Mouse (Mus musculus) layer of hippocampus, adult 11-12 months (tissue): ENCODE data around the gene Creld1.

ENCODE experiments used
- DNase-seq: peaks from one replicate; pipeline ENCODE4 v3.0.0; 2022; ENCODE audit warnings: low spot score

The Creld1 gene

DNA sequence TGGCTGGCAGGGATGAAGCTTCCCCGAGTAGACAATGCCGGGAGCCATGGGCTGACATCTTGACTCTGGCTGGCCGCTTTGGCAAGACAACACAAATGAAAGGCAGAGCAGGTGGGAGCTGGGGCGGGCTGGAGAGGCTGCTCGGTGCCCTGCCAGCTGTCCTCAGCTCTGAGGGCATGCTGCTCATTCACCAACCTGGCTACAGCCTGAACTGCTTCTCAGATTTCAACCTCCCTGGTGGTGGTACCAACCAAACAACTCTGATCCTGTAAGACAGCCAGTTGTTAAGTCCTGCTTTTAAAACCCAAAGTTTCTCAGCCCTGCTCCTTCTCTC, 25.8 kb downstream of the Creld1 start:
- DNase-seq, result no peak

DNA sequence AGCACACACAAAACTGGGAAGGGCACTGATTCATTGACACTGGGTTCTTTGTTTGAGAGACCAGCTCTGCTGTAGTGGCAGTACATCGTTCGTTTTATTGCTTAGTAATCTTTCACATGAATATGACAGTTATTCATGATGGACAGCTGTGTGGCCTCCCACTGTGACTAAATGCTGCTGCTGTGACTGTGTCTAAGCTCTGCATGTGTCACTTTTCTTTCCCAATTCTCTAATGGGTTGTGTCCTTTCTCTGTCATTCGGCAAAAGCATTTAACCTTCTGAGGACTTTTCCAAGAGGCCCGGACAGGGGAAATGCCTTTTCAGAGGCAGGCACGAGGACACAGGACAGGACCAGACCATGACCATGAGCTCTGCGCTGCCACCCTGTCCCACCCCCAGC, 30.8 kb downstream of the Creld1 start:
- DNase-seq, result no peak

DNA sequence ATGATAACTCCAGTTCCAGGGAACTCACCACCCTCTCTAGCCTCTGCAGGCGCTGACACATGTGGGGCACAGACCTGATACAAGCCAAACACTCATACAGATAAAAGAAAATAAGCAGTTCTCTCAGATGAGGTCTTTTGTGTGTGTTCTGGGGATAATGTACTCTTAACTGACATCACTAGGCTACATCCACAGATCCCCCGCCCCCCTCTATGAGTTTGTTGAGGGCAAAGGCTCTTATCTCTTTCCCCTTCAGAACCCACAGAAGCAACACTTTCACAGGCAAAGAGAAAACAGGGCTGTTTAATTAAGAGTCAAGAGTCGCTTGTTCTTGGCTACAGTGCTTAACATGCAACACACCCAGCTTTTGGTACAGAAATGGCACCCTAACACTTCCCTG, 31.5 kb downstream of the Creld1 start:
- no peak for DNase-seq

DNA sequence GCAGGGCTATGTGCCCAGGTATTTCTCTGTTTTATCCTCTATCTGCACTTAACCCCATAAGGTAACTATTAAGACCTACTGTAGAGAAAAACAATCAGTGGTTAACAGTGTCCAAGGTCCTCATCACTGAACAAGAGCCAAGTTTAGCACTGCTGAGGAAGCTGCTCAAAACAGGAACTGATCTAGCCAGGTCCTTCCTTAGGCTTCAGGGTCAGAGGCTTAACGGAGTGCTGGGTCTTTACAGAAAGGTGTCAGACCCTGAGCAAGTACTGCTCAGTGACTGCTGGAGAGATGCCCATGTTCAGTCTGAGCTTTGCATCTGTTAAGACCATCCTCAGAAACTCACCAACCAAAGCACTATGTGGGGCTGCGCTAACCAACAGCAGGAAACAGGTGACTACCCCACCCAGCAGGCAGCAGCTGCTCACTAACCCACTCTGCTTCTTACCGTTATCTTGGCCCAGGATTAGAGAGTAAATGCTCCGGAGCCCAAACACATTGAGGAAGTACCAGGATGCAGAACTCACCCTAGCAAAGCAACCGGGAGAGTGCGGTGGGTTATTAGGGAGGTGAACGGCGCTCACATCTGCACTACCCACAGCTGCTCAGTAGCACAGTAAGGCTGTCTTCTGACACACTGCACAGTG, 34.5 kb downstream of the Creld1 start:
- no peak for DNase-seq

DNA sequence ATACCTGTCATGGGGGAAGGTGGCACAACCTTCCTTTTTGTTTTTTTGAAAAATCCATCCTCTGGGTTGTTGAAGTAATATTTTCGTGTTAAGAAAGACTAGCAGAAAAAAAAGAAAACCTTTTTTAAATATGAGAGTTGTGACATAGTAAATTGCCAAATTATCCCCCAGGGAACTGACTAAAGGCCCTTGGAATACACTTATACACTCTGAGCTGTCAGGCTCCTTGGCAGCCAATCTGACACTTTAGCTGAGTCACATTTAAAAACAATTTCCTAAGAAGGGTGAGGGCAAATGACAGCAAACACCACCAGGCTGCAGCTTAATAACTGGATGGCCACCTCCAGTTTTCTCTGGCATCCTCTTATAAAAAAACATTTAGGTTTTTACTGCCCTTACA, 39.2 kb downstream of the Creld1 start:
- DNase-seq, result no peak

DNA sequence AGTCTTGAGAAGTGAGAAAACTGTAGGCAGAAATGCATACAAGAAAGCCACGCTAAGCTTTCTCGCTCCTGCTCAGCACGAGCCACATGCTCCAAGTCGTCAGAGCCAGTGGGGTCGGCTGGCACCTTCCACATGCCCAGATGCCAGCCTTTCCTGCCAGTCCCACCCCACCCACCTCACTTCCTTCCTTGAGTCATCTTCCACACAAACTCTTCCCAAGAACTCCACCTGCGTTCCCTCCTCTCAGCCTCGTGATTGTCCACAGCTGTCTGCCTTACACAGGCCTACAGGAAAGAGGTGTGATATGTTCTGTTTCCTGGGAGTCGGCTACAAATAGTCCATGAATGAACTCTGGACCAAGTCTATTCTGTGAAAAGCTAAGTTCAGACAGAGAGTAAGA, 40.3 kb downstream of the Creld1 start:
- DNase-seq, result no peak

DNA sequence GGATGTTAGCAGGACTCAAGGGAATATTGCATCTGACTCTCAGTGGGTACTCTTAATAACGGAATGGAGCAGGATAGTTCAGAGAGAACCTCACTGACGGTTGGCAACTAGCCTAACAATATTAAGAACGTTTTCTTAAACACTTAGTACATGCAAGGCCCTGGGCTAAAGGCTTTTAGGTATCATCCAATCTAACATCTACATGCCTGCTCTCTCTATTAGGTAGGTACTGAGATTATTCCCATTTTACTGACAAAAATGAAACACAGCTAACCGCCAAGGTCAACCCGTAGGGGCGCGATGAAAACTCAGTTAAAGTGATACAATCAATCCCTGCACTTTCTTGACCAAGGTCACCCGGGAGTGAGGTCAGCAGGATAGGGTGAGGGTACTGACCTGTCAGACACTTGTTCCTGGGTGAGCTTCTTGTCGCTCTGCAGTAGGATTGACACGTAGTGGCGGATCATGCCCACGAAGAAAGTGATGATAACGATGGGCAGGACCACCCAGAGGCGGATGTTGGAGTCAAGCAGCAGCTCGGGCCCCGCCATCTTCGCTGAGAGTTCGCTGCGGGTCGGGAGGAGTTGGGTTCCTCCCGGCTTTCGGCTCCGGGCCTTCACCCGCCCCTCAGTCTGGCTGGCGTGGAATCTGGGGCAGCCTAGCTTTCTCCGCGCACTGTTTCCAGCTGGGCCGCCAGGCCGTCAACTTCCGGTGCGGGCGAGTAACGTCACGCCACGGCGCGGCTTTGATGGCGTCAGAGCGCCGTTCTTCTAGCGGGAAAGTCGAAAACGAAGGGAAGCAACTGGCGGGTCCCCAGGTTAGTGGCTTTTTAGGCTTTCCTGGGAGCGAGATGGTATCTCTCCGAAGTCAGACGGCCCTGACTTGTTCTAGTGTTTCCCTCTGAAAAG, 48.1 kb downstream of the Creld1 start, which contains the start of the genes Emc3 and Fancd2:
Emc3 (minus strand) TSS at position 721 of the 908 bp plus-strand sequence.
Fancd2 (plus strand) TSS at position 751 of the 908 bp plus-strand sequence.
- peak; percentile 89 for DNase-seq

DNA sequence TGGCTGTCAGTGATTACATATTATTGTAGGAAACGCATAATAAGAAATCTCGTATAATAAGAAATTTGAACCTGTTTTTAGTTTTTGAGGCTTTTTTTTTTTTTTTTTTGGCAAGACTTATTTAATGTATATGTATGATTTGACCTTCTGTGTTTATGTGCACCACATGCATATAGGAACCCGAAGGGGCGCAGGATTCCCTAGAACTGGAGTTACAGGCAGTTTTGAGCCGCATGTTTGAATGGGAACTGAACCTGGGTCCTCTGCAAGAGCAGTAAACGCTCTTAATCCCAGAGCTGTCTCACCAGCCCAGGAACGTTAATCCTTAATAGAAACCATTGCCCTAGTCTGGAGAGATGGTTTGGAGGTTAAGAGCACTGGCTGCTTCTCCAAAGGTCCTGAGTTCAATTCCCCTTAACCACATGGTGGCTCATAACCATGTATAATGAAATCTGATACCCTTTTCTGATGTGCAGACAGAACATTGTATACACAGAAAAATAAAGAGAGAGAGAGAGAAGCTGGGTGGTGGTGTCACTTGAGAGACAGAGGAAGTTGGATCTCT, 48.8 kb downstream of the Creld1 start:
- no peak for DNase-seq

DNA sequence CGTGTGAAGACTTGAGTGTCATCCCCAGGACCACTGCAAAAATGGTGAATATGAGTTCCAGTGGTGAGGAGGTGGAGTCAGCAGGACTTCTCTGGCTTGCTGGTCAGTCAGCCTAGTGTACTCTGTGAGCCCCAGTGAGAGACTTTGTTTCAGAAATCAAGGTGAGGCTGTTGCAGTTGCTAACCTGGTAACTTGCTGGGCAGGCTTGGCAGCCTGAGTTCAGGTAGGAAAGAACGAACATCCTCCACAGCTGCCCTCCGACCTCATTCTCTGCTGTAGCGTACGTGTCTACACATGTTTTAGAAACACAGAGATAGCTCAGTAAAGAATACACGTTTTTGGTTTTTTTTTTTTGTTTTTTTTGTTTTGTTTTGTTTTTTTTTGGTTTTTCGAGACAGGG, 51.8 kb downstream of the Creld1 start:
- no peak for DNase-seq

DNA sequence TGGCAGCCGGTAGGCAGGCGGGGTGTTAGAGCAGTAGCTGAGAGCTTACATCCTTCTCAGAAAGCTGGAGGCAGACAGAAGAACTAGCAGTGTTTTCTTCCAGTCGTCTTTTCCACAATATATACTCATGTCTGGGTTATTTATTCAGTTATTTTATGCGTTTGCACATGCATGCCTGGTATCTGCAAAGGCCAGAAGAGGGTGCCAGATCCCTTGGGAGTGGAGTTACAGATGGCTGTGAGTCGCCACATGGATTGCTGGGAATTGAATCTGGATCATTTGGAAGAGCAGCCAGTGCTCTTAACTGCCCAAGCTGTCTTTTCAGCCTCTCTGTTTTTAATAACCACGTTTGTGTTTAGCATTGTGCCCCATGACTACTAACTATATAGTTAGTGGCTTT, 58.5 kb downstream of the Creld1 start:
- DNase-seq, result no peak
